Mouse (Mus musculus) thymus, postnatal 25 days (tissue): ENCODE measurements at regions not wholly inside any gene's neighbourhood (a gene's known extent, or its start where the extent isn't known, plus 50 kb on each side); places are given as distances from the start of the nearest gene placed in this dataset.

ENCODE experiments used
- DNase-seq: peaks from one replicate; pipeline ENCODE4 v3.0.0; 2022

DNA sequence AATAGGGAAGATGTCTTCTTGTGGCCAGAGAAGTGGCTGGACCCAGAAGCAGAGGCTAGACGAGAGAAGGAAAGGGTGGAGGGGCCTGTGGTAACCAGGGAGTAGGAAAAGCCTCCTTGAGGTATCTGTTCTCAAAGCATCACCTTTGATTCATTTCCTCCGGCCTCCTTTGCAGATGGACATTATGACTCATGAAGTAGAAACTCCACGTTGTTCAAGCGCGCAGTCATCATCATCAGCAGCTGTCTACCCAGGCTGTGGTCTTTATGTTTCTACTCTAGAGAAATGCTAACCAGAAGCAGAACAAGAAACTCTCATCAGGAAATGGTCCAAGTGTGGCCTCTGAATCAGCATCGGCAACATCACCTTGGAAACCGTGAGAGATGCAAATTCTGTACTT is 50.3 kb upstream of the Acpp start:
- DNase-seq, result no peak
